Mouse (Mus musculus): Measurements from ENCODE around the gene Slc5a6. TPM values are rescaled to one million over a fixed set of nuclear protein-coding genes. Genes with fewer than 3 reads are reported as not detected.
"Not testable (repeated sequence)": the region's sequence is repeated elsewhere in the genome, so short reads cannot be mapped to it uniquely, and the experiment has no call there.

The Slc5a6 gene
- total RNA-seq, 2 experiments from 2014 or later, result 14.9 to 17.6 TPM

DNA sequence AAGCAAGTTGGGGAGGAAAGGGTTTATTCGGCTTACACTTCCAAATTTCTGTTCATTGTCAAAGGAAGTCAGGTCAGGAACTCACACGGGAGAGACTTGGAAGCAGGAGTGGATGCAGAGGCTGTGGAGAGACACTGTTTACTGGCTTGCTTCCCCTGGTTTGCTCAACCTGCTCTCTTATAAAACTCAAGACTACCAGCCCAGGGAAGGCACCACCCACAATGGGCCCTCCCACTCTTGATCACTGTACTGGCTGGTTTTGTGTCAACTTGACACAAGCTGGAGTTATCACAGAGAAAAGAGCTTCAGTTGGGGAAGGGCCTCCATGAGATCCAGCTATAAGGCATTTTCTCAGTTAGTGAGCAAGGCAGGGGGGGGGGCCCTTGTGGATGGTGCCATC lies 22.3 kb upstream of the Slc5a6 start:
- DNase-seq (ENCODE audit: low spot score in 2 of 2), result no peak

DNA sequence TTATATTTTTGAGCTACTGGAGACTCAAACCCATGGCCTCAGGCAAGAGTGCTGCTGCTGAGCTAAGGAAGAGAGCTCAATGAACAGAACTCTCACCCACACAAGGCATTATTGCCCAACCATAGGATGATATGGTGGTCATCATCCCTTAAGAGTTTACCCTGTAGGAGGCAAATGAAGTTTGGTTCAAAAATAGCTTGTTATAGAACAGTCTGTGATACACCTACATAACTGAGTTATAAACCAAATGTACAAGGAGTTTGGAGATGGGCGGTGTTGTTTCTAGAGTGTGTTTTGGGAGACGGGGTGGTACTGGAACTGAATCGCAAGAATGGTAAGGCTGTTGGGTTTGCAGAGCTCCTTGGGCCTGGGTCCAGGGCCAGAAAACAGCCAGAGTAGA lies 21.1 kb upstream of the Slc5a6 start:
- no peak for DNase-seq (ENCODE audit: low spot score in 2 of 2)

DNA sequence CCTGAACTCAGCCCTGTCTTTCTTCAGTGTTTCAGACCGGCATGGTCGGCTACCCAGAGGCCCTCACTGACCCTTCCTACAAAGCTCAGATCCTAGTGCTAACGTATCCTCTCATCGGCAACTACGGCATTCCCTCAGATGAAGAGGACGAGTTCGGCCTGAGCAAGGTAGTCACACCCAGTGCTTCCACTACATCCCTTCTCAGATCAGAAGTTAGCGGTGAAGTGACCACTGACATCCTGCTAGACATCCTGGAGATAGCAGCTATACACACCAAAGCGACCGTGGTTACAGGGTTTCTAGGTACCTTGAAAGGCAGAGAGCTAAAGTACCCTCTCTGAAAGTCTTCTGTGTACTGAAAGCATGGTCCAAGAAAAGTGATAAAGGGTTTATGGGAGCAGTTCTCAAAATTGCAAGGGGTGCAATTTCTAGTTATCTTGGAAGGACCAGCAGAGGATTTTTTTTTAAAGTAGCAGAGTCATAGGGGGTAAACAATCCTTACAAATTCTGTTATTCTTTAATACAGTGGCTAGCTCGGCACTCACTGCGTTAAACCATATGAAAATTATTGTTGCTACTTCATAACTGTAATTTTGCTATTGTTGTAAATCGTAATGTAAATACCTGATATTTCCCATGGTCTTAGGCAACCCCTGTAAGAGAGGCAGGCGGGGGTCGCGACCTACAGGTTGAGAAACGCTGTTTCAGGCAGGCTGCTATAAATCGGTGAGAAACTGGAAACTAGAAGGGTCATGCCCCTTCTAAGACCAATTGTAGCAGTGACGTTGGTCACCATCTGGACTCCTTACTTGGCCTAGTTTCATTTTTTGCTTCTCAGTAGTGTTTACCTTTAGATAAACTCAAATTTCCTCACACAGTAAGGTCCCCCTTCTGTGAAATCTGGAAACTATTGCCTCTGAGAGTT lies 6.8 kb upstream of the Slc5a6 start:
- no peak for DNase-seq (ENCODE audit: low spot score in 2 of 2)

DNA sequence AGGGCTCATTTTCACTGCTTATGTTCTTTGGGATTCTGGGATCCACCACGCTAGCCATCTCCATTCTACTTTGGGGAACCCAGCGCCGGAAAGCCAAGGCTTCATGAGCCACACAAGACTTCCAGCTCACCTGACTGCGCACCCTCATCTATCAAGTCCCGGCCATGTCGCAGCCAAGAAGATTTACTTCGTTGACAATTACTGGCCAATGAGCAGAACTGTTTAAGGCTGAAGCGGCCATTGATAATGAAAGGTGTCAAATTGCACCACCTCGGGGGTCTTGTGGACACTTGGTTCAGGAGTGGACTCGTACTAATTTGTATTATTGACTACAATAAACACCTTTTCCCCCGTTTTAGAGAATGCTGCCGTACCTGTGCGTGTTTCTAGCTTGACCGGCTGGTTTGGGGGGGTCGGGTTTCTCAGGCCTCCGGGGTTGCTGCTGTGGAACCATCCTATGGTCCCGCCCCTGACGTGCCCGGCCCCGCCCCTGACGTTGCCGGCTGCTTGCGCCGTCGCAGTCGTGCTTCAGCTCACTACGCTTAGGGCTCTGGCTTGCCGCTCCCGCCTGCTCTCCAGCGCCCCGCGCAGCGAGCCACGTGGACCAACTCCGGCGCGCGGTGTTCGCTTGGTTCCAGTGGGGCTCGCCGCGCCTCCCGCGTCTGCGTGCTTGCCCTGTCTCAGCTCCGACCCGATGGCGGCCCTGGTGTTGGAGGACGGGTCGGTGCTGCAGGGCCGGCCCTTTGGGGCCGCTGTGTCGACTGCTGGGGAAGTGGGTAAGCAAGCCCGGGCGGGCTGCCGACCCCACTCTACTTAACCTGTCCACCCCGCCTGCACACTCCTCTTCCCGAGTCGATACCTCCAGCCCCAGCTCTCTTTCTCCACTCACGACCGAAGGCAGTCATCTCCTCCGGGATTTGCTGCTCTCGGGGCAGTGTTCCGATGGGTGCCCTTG lies 5.8 kb upstream of the Slc5a6 start, which contains the start of gene Cad:
Gene Cad, plus strand, starts transcription at position 520 of the 955 bp plus-strand sequence.
- peak; percentile 92 to 96 for DNase-seq (ENCODE audit: low spot score in 2 of 2)

DNA sequence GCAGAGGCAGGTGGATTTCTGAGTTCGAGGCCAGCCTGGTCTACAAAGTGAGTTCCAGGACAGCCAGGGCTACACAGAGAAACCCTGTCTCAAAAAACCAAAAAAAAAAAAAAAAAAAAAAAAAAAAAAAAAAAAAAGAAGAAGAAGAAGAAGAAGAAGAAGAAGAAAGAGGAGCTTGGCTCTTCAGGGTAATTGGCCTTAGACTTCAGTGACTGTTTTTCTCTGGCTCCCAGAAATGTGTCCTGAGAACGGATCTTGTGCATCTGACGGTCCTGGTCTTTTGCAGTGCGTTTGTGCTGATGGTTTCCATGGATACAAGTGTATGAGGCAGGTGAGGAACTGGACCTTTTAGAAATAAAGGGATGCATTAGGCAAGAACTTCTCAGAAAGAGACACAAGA lies 5.0 kb upstream of the Slc5a6 start:
- DNase-seq (ENCODE audit: low spot score in 2 of 2), result not testable (repeated sequence)

DNA sequence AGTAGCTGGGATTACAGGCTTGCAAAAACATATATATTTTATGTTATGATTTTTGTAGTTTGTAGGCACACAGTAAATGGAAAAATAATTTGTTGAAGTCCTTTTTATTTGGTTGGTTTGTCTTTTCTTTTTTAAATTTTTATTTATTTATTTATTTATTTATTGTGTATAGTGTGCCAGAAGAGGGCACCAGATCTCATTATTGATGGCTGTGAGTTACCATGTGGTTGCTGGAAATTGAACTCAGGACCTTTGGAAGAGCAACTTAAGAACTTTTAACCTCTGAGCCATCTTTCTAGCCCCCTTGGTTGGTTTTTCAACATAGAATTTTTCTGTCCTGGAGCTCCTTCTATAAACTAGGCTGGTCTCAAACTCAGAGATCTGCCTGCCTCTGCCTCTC lies 1.7 kb upstream of the Slc5a6 start:
- no peak for DNase-seq (ENCODE audit: low spot score in 2 of 2)

DNA sequence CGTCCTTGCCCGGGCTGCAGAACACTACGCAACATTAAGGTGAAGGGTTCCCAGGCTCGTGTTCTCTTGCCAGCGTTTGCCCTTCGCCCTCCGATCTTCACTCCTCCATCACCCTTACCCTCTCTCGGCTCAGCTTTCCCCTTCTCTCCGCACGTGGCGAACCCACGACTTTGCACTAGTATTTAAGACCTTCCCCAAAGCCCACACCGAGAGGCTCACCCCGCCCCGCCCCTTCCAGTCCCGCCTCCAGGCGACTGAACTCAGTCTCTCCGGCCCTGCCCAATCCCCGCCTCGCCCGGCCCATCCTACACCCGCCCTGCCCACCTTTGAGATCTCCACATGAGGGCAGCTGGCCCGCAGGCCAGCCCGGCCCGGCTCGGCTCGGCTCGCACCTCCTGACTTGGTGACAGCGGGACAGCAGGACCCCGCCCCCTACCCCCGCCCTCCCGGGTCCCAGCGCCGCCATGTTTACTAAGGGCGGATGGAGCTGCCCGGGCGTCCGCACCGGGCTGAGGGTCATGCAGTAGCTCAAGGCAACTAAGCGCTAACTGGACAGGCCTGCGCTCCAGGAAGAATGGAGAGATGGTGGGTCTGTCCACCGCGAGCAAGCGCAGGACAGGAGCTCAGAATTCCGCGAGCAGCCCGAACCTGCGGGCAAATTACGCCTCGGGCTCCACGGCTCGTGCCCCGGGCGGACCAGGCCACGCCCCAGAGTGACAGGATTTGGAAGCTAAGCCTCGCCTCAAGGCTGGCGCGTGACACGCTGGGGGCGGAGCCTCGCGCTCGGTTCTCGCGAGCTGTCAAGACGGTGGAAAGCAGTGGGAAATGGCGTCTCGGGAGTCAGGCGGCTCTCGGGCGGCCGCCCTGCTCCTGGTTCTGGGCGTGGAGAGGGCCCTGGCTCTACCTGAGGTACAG lies 619 bp downstream of the Slc5a6 start, which contains the start of gene Atraid:
Gene Atraid, plus strand, starts transcription at position 465 of the 915 bp plus-strand sequence.
- peak; percentile 98 to 99 for DNase-seq (ENCODE audit: low spot score in 2 of 2)

DNA sequence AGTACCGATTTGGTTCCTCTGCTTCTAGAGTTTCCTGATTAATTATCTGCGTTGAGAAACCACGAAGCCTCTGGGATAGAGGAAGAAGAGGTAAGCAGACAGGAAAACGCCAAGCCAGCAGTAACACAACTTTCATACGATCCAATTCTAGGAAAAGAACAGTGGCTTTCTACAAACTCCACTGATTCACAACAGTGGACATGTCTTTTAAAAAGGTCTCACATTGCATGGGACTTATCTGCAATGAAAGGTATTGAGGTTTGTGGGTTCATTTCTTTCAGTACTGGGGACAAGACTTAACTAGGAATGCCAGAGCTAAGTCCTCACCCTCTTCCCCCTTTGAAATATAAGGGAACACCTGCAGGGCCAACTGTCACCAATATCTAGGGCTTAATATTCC lies 1.6 kb downstream of the Slc5a6 start:
- no peak for DNase-seq (ENCODE audit: low spot score in 2 of 2)

DNA sequence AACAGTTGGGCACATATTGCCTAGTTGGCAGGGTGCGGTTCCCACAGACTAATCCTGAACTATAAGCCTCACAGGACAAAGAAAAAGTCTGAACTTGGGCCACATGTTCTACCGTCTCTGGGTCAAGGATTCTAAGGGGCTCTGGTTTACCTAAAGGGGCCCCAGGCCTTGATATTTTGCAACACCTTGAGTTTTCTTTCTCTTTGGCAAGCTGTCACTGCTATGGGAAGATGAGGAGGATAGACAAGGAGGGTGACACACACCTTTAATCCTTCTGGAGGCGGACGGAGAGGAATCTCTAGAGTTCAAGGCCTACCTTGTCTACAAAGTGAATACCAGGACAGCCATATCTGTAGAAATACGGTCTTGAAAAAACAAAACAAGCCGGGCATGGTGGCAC lies 2.3 kb downstream of the Slc5a6 start:
- no peak for DNase-seq (ENCODE audit: low spot score in 2 of 2)

DNA sequence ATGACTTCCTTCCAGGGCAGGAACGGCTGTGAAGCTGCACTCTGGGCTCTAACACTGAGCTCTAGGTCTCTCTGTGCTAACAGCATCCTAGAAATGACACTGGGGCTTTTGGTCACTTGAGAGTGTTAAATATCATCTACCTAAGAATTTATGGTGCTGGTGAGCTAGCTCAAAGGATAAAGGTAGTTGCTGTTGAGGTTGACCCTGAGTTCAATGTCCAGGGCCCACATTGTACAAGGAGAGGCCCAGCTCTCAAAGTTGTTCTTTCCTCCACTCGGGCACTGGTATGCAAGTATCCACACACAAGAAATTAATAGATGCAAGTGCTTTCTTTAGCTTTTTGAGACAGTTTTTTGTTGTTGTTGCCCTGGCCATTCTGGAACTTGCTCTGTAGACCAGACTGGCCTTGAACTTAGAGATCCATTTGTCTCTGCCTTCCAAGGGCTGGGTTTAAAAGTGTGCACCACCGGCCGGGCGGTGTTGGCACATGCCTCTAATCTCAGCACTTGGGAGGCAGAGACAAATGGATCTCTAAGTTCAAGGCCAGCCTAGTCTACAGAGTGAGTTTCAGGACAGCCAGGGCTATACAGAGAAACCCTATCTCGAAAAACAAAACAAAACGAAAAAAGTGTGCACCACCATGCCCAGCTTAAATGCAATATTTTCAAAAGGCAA lies 10.4 kb downstream of the Slc5a6 start:
- no peak for DNase-seq (ENCODE audit: low spot score in 2 of 2)

DNA sequence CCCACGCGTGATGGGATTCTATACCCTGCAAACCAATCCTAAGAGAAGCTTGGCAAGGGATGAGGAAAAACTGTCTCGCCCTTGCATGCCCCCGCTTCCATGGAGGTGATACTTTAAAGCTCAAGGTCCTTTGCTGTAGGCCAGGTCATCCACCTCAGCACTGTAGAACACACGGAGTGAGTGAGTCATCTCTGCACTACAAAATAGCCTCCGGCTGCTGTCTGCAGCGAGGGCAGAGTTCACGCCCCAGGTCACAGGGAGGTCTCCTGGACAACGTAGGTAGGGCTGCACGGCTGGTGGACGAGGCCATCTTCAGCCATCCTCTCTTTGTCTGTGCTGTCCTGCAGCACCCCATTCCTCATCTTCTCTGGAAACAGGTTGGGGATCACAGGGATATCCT lies 12.2 kb downstream of the Slc5a6 start:
- not testable (repeated sequence) for DNase-seq (ENCODE audit: low spot score in 2 of 2)

DNA sequence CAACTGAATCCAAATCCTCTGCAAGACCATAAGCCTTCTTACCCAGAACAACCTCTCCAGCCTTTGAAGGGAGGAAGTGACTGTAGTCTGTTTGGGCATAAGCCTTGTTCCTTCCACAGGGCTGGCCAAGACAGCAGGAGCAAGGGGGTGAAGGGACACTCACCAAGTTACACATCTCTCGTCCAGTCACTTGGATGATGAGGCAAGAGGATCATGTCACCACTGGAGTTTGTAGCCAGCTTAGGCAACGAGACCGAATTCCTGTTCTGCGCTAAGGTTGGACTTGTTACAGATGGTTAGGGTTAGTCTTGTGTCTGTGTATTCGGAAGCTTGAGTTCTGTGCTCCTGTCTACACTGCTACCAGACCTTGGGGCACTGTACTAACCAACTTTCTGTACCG lies 14.1 kb downstream of the Slc5a6 start:
- DNase-seq (ENCODE audit: low spot score in 2 of 2), result no peak

DNA sequence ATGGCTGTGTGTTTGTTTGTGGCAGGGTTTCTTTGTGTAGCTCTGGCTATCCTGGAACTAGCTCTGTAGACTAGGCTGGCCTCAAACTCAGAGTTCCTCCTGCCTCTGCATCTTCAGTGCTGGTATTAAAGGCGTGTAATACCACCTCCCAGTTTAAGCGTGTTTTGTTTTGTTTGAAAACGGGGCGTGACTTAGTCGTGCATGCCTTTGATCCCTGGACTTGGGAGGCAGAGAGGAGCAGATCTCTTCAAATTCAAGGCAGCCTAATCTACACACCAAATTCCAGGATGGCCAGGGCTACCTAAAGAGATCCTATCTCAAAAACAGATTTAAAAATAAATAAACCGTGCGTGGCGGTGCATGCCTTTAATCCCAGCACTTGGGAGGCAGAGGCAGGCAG lies 17.2 kb downstream of the Slc5a6 start:
- DNase-seq (ENCODE audit: low spot score in 2 of 2), result no peak

DNA sequence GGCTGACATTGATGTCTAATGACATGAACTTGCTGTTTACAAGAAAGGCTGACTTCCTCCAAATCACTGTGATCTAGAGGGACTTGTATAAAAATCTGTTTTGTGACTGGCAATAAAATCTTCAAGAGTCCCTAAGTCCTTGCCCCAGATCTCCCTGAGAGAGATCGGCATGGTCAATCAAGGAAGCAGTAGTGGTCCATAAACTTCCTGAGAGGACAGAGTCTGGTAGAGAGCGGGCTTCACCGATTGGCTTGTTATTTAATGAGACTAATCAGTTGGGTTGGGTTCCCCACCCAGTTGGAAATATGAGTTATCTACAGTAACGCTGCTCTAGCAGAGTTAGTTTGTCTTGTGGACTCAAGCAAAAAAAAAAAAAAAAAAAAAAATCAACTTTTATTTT lies 17.8 kb downstream of the Slc5a6 start:
- DNase-seq (ENCODE audit: low spot score in 2 of 2), result no peak

DNA sequence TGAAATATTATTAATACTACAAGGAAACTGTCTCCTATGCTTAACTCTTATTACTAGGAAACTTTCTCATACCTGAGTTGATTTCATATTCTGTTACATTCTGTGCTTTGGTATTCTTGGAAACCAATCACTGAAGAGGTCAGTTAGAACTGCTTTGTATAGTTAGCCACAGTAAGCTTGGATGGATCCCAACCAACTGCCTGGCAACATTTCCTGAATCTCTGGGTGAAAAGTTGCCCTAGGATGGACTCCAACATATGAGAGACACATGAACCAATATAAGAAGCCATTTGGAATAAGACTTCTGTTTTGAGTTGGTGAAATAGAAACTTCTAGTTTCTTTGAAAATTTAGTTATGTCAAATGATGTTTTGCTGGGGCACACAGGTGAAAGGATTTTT lies 24.1 kb downstream of the Slc5a6 start:
- DNase-seq (ENCODE audit: low spot score in 2 of 2), result no peak

DNA sequence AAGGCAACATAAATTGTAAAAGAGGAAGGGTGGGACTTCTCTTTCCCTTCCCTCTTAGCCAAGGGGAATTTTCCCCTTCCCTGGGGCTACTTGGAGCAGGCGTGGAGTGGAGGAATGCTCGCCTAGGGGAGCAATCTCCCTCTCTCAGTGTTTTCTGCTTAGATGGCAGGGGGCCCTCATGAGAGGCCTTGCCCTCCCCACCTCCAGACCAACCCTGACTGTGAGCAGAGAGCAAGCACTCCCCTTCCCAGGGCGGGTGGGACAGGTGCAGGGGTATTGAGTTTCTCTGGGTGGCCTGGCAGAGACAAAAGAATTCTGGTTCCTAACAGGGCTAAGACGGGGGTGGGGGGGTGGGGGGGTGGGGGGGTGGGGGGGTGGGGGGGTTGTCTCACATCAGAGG lies 25.5 kb downstream of the Slc5a6 start:
- no peak for DNase-seq (ENCODE audit: low spot score in 2 of 2)

DNA sequence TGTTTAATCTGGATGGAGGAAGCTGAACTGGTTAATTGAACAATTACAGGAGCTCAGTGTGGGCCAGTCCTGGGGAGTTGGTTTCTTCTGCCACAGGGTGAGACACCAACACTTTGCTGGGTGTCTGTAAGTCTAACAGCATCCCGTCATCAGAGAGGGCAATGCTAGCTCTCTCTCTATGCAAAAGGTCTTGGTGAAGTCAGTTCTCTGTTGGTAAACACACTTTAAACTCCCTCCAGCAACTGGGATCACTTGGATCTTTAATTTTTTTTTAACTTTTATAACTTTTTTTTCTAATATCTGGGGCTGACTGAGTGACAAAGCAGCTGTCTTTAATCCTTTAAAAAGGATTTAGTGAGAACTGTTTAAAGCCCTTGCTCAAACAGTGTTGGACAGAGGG lies 26.0 kb downstream of the Slc5a6 start:
- no peak for DNase-seq (ENCODE audit: low spot score in 2 of 2)

DNA sequence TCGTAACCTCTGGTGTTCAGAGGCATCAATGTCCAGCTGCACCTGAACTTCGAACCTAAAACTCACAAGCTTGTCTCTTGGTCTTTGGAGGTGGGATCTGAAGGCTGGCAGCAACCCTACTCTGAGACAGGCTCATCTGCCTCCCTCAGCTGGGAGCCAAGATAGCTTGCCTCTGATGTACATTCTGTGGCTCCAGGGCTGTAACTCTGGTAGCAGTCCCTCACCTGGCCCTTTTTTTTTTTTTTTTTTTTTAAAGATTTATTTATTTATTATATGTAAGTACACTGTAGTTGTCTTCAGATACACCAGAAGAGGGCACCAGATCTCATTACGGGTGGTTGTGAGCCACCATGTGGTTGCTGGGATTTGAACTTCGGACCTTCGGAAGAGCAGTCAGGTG lies 26.9 kb downstream of the Slc5a6 start:
- not testable (repeated sequence) for DNase-seq (ENCODE audit: low spot score in 2 of 2)

DNA sequence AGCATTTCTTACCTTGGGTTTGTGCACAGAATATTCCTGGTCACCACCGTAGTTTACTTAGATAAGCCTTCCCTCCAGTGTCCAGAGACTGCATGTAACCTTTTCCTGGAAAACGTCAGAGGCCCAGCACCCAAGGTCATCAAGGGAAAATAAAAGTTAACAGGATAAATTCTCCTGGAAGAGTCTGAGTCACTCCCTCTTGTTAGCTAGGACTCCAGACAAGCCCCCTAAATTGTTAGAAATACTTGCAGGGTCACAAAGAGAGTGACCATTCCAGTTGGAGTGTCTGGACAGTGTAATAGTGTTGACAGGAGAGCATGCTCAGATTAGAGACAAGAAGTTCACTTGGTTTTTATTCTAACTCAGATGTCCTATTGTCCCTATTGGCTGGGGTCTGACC lies 32.8 kb downstream of the Slc5a6 start:
- no peak for DNase-seq (ENCODE audit: low spot score in 2 of 2)

DNA sequence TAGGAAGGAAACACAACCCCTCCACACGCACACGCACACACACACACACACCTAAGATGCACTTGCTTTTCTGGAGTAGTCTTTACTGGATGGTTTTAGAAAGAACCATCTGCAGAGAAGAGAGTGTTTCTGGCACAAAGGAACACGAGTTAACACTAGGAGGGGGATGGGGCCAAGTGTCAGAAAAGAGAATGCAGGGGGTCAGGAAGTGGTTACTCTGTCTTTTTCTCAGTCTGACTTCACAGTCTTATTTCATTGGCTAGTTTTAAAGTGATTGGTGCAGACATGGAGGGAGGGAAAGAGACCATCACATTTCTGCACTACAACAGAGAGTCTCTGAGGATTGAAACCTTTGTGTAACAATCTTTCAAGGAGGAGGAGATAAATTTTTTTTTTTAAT lies 36.0 kb downstream of the Slc5a6 start:
- DNase-seq (ENCODE audit: low spot score in 2 of 2), result no peak
